Mouse (Mus musculus) limb, embryonic 14.5 days (tissue): Measurements from ENCODE around the gene Ppp1r32. TPM values are rescaled to one million over a fixed set of nuclear protein-coding genes. Genes with fewer than 3 reads are reported as not detected.
A peak's percentile ranks its signal among the peaks of the same experiment; 100 is the strongest.

Experiments
- ATAC-seq: fragments of 200-750 bp; cut with Nextera tagmentation; 2 replicates; pipeline ENCODE4 v1.8.0; 2017; ENCODE audit warnings: low read depth, moderate number of reproducible peaks, moderate TSS enrichment; ENCODE audit not compliant: low FRiP score
- DNase-seq: peaks from one replicate; pipeline ENCODE4 v3.0.0-alpha.2; 2015; ENCODE audit warnings: low spot score
- H3K27ac ChIP-seq: fragments of 300-500 bp; sonication (generic); replicated peaks from 2 replicates; pipeline ENCODE4 v1.5.1; 2014; ENCODE audit warnings: low read depth, mild to moderate bottlenecking, low read length, moderate library complexity, mixed read lengths
- H3K27me3 ChIP-seq: fragments of 300-500 bp; sonication (generic); 2 replicates; pipeline ENCODE4 v1.6.1; 2014; ENCODE audit warnings: low read length, mixed read lengths; ENCODE audit not compliant: control insufficient read depth, insufficient read depth
- H3K36me3 ChIP-seq: fragments of 300-500 bp; sonication (generic); 2 replicates; pipeline ENCODE4 v1.6.1; 2014; ENCODE audit warnings: mild to moderate bottlenecking, low read length, moderate library complexity, mixed read lengths; ENCODE audit not compliant: control insufficient read depth, insufficient read depth
- H3K4me1 ChIP-seq: fragments of 300-500 bp; sonication (generic); 2 replicates; pipeline ENCODE4 v1.6.1; 2014; ENCODE audit warnings: antibody characterized with exemption, low read length, mixed read lengths; ENCODE audit not compliant: control insufficient read depth, insufficient read depth
- H3K4me2 ChIP-seq: fragments of 300-500 bp; sonication (generic); replicated peaks from 2 replicates; pipeline ENCODE4 v1.6.1; 2014; ENCODE audit warnings: low read depth, mild to moderate bottlenecking, low read length, moderate library complexity; ENCODE audit not compliant: severe bottlenecking
- H3K4me3 ChIP-seq: fragments of 300-500 bp; sonication (generic); replicated peaks from 2 replicates; pipeline ENCODE4 v1.5.1; 2014; ENCODE audit warnings: low read length
- H3K9ac ChIP-seq: fragments of 300-500 bp; sonication (generic); 2 replicates; pipeline ENCODE4 v1.6.1; 2014; ENCODE audit warnings: mild to moderate bottlenecking, low read depth, low read length, moderate library complexity; ENCODE audit not compliant: severe bottlenecking
- H3K9me3 ChIP-seq: fragments of 300-500 bp; sonication (generic); 2 replicates; pipeline ENCODE4 v1.6.1; 2016; ENCODE audit warnings: low read length; ENCODE audit not compliant: control insufficient read depth
- POLR2A ChIP-seq: fragments of 200-500 bp; IDR thresholded peaks from 2 replicates; pipeline ENCODE4 v1.8.0; 2012; ENCODE audit warnings: inconsistent platforms, mild to moderate bottlenecking, moderate library complexity, borderline replicate concordance; ENCODE audit not compliant: insufficient read depth, insufficient read length; ENCODE audit errors: extremely low read depth
- WGBS: fragments of 180-500 bp; shearing (Covaris S2); extraction: QIAGEN DNeasy Blood & Tissue Kit; methylation state at CpG from one replicate; pipeline ENCODE4 v1.1.7; 2014; 5-methylcytosine and 5-hydroxymethylcytosine counted together
- polyA plus RNA-seq, 2 experiments: library from polyadenylated mRNA; depleted of rRNA in 1 of 2; stranded (reverse) in 1 of 2; unstranded in 1 of 2; fragments of >200 nt; fragmentation: Nextera tagmentation in 1 of 2; extraction: Ambion mirVana in 1 of 2; gene quantifications; 2 replicates each; pipeline versions ENCODE4 v1.2.1 to v1.2.3; 2012 to 2014

Ppp1r32 gene
- polyA plus RNA-seq, 2 experiments: 0.18 to 0.78 TPM

DNA sequence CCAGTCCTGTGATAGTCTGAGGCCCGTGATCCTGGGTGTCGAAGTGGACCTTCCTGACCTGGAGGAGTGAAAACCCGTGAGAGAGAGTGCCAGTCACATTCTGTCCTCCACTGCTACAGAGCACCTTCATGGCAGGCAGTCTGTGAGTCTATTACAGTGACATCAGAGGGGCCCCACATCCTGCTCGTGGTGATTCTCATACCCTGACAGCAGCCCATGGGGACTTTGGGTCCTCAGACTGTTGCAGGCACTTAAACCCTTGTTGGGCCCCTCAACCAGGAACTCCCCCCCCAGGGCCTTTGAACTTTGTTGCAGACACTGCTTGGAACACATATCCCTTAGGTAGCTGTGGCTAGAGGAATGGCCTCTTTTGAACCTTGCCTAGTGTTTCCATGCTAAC lies 3.2 kb downstream of the Ppp1r32 start:
- DNase-seq (no peak), ATAC-seq (no peak)
- H3K9me3 ChIP-seq: no peaks in the 10 kb centered on the region
- no peaks in the 10 kb centered on the region for H3K36me3 ChIP-seq
- no peak overlapping the region for H3K4me2 ChIP-seq
- H3K4me1 ChIP-seq: no peaks in the 10 kb centered on the region
- no peak overlapping the region for H3K9ac ChIP-seq
- no peak overlapping the region for H3K27ac ChIP-seq
- 42% methylated on average over 4 of the region's 4 CpGs for WGBS
- H3K4me3 ChIP-seq: no peak overlapping the region
- TF ChIP-seq POLR2A: no peak
- H3K27me3 ChIP-seq: no peaks in the 10 kb centered on the region

DNA sequence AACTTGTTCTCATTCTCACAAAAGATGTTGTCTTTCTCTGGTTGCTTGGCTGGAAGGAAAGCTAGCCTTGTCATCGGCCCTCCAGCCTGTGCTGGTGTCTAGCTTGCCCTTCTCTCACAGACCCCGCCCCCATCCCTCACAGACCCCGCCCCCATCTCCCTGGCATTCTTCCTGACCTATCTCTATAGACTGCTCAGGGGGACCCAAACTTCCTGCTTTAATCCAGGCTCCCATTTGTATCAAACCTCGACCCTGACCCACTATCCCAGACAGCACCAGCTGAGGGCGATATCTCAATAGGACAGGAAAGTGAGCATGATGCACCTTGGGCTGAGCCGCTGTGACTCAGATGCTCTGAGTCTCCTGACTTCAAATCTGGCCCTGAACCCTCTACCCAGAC lies 8.9 kb downstream of the Ppp1r32 start:
- no peak for DNase-seq
- Histone ChIP-seq H3K9me3 (no peaks in the 10 kb centered on the region), H3K4me3 (no peak overlapping the region), H3K4me2 (no peak overlapping the region), H3K27ac (no peak overlapping the region), H3K4me1 (no peaks in the 10 kb centered on the region), H3K36me3 (no peaks in the 10 kb centered on the region), H3K9ac (no peak overlapping the region), H3K27me3 (no peaks in the 10 kb centered on the region)
- no peak for TF ChIP-seq POLR2A
- 22% methylated on average over 6 of the region's 6 CpGs for WGBS
- no peak for ATAC-seq

DNA sequence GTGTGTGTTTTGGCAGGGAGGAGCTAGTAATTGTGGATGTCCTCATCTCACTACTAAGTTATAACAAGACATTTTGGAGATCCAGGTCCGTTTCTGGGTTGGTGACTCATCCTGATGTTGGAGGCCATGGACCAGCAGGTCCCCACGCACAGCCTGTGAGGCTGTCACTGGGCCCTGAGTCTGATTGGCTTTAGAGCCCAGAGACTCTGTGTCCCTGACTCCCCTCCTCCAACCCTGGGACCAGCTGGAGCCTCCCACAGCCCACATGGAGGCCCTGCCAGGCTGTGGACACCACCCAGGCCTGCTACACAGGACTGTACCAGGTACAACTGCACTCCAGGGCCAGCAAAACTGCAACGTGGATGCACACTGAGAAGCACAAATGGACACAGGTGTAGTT lies 9.8 kb downstream of the Ppp1r32 start:
- no peak overlapping the region for H3K27ac ChIP-seq
- H3K9ac ChIP-seq: no peak overlapping the region
- no peak overlapping the region for H3K4me3 ChIP-seq
- no peaks in the 10 kb centered on the region for H3K9me3 ChIP-seq
- DNase-seq (no peak), ATAC-seq (no peak)
- H3K27me3 ChIP-seq: no peaks in the 10 kb centered on the region
- H3K36me3 ChIP-seq: no peaks in the 10 kb centered on the region
- no peak overlapping the region for H3K4me2 ChIP-seq
- no peak for TF ChIP-seq POLR2A
- H3K4me1 ChIP-seq: no peaks in the 10 kb centered on the region
- WGBS: 73% methylated on average over 3 of the region's 3 CpGs

DNA sequence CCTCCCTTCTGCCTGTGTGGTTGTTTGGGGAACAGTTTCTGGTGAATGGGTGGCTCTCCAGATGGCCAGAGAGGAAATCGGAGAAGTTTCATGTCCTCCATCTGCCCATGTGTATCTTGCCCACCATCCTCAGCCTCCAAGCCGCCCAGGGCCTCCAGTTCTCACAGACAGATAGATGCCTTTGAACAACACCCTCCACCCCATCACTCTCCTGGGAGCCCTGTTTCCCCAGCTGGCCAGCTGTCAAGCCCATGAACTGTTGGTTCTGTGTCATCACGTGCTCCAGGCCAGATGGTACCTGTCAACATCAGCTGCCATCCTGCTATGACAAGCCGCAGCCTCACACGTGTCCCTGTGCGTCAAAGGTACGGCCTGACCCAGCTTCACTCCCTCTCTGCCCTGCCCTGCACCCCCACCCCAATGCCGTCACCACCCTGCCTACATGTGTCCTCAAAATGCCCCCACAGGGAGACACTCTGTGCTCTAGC lies 13.5 kb downstream of the Ppp1r32 start:
- no peak overlapping the region for H3K9ac ChIP-seq
- ATAC-seq: peak; percentile 47; the same call in 1 of the 2 replicates
- TF ChIP-seq POLR2A: no peak
- 52% methylated on average over 8 of the region's 8 CpGs for WGBS
- H3K4me2 ChIP-seq: no peak overlapping the region
- no peak overlapping the region for H3K4me3 ChIP-seq
- DNase-seq: no peak
- no peaks in the 10 kb centered on the region for H3K9me3 ChIP-seq
- H3K4me1 ChIP-seq: no peaks in the 10 kb centered on the region
- no peak overlapping the region for H3K27ac ChIP-seq
- no peaks in the 10 kb centered on the region for H3K36me3 ChIP-seq
- H3K27me3 ChIP-seq: no peaks in the 10 kb centered on the region

DNA sequence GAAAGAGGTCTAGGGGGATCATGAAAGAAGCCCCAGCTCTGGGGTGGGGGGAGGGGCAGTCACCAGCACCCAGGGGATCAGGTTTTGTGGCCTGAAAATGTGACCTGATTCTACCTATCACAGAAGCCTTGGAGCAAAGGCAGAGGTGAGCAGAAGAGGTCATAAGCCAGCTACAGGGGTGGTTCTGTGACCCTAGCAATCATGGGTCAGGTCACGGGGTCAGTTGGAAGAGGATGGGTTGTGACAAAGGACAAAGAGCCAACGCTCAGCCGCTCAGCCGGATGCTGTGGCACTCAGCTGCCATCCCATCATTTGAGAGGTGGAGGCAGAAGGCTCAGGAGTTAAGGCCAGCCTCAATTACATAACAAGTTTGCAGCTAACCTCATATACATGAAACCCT lies 18.3 kb downstream of the Ppp1r32 start:
- Histone ChIP-seq H3K27me3 (peaks cover 19% of the 10 kb centered on the region), H3K27ac (no peak overlapping the region), H3K9ac (no peak overlapping the region), H3K36me3 (no peaks in the 10 kb centered on the region), H3K4me1 (no peaks in the 10 kb centered on the region), H3K4me3 (no peak overlapping the region), H3K4me2 (no peak overlapping the region), H3K9me3 (no peaks in the 10 kb centered on the region)
- DNase-seq (no peak), ATAC-seq (no peak)
- WGBS: 32% methylated on average over 4 of the region's 4 CpGs
- no peak for TF ChIP-seq POLR2A

DNA sequence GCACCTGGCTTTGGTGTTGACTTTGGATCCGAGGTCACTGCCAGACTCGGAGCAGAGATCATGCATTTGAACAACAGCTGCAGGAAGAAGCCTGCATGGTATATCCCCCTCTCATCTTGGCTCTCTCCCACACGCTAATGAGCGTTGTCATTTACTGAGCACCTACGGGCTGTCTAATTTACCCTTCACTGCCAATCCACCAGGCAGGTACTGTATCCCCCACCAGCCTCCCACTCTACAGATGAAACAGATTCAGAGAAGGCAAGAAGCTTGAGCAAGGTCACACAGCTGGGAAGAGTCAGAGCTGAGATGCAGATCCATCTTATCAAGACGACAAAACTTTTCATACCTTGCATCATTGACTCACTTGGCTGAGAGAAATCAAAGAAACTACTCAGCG lies 21.1 kb downstream of the Ppp1r32 start:
- Histone ChIP-seq H3K36me3 (no peaks in the 10 kb centered on the region), H3K9ac (no peak overlapping the region), H3K4me1 (peaks cover 11% of the 10 kb centered on the region), H3K4me3 (no peak overlapping the region), H3K4me2 (no peak overlapping the region), H3K27me3 (peaks cover 45% of the 10 kb centered on the region), H3K9me3 (no peaks in the 10 kb centered on the region), H3K27ac (no peak overlapping the region)
- ATAC-seq (no peak), DNase-seq (no peak)
- TF ChIP-seq POLR2A: no peak
- 42% methylated on average over 6 of the region's 7 CpGs for WGBS
